Mouse (Mus musculus): ENCODE results near the gene 6030458C11Rik. TPM values are rescaled to one million over a fixed set of nuclear protein-coding genes. Genes with fewer than 3 reads are reported as not detected.
"Not testable (repeated sequence)": the region's sequence is repeated elsewhere in the genome, so short reads cannot be mapped to it uniquely, and the experiment has no call there.

Gene 6030458C11Rik
- polyA plus RNA-seq, 1 experiment from 2014 or later, result 29.6 TPM

DNA sequence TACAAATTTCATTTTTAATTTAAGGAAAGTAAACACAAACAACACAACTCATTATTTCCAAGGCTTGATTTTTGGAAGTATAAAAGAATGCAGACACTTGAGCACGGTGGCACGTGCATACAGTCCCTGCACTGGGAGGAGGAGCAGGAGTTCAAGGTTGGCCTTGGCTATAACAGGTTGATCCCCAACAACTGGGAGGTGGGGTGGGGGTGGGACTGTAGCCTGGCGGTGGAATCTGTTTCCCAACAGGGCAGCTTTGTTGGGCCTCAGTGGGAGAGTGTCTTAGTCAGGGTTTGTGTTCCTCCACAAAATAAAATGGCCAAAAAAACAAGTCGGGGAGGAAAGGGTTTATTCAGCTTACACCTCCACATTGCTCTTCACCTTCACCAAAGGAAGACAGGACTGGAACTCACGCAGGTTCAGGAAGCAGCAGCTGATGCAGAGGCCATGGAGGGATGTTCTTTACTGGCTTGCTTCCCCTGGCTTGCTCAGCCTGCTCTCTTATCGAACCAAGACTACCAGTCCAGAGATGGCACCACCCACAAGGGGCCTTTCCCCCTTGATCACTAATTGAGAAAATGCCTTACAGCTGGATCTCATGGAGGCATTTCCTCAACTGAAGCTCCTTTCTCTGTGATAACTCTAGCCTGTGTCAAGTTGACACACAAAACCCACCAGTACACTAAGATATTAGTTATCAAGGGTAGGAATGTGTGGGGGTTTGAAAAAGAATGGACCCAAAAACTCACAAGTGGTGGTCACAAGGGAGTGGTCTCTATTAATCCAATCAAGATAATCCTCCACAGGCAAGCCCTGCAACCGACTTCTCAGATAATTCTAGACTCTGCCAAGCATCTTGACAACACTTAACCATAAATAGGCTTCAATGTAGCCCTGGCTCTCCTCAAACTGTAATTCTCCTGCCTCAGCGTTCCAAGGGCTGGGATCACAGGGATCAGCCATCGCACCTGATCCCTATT, 1.7 kb downstream of the 6030458C11Rik start:
- DNase-seq (ENCODE audit: low spot score), result no peak

DNA sequence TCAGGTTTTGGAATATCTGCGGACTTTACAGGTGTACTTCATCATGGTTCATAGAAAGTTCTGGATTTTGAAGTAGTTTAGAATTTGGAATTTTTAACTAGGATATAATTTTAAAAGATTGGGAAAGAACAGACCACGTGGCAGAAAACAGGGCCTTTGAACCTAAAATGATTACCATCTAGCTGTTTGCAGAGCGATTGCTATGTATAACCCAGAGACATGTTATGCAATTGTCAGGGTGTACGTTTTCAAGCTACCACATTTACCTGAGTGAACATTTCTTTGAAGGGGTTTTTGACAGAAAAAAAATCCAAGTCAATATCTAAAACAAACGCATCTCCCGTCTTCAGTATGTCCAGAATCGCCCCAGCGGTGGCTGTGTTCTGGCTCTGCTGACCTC, 6.9 kb downstream of the 6030458C11Rik start:
- no peak for DNase-seq (ENCODE audit: low spot score)

DNA sequence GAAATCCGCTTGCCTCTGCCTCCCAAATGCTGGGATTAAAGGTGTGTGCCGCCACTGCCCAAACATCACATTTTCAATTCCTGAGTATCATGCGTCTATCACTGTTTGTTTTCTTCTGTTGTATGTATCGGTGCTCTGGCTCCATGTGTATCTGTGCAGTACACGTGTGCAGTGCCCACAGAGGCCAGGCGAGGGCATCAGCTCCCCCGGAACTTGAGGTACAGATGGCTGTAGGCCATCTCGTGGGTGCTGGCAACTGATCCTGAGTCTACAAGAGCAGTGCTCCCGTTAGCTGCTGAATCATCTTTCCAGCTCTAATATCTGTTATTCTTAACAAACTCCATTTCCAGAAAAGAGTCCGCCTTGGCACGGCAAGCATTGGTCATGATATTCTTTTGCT, 11.8 kb downstream of the 6030458C11Rik start:
- no peak for DNase-seq (ENCODE audit: low spot score)

DNA sequence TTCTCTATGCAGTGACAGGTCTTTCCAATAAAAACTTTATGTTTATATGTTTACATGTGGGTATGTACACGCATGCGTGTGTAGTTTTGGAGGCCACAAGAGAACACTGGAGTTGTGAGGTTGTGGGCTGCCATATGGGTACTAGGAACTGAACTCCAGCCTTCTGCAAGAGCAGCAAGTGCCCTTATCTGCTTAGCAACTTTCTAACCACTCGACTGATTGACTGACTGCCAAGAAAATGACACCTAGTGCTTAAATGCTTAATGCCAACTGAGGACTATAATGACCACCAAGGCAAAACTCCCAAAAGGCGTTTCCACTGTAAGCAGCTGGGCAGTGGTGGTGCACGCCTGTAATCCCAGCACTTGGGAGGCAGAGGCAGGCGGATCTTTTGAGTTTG, 15.1 kb downstream of the 6030458C11Rik start:
- DNase-seq (ENCODE audit: low spot score), result no peak

DNA sequence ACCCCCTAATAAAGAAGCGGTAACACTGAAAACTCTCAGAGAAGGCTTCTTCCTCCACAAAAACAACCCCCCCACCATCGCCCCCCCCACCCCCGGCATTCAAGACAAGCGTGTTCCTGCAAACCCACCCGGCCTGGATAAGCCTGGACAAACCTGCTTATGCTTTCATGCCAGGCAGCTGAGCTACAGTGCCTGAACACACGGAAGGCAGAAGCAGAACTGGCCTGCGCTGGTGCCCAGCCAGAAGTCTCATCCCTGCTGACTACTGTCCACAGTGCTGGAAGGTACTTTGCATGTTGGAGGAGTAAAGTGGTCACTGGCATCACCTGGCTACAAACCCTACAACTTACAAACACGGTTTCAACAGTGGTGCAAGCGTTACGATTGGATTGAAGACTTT, 17.4 kb downstream of the 6030458C11Rik start:
- no peak for DNase-seq (ENCODE audit: low spot score)

DNA sequence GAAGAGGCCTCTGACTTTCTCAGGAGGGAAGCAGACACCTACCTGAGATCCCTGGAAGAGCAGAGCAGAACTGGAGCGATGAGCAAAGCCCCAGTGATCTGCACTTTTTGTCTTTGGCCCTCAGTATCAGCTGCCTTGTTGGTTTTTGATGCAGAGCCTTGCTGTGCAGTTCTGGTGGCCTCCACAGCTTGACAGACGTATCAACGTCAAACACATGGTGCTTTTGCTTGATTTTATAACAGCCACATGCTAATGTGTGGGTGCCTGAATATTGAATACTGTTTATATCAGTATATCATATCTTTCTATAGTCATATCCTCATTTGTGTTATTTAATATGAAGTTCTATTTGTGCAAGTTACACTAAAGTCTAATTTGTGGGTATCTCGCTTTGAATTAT, 19.4 kb downstream of the 6030458C11Rik start:
- DNase-seq (ENCODE audit: low spot score), result no peak

DNA sequence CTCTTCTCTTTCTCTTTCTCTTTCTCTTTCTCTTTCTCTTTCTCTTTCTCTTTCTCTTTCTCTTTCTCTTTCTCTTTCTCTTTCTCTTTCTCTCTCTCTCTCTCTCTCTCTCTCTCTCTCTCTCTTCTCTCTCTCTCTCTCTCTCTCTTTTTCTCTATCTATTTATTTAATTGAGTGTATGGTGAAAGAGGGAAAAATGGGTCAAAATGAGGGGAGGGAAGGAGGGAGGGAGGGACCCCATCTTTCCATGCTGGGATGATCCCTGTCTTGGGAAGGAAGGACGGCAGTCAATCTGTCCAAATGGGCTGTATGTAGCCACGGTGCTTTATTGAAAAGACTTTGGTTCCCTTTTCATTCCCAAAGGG, 23.3 kb downstream of the 6030458C11Rik start:
- DNase-seq (ENCODE audit: low spot score), result not testable (repeated sequence)

DNA sequence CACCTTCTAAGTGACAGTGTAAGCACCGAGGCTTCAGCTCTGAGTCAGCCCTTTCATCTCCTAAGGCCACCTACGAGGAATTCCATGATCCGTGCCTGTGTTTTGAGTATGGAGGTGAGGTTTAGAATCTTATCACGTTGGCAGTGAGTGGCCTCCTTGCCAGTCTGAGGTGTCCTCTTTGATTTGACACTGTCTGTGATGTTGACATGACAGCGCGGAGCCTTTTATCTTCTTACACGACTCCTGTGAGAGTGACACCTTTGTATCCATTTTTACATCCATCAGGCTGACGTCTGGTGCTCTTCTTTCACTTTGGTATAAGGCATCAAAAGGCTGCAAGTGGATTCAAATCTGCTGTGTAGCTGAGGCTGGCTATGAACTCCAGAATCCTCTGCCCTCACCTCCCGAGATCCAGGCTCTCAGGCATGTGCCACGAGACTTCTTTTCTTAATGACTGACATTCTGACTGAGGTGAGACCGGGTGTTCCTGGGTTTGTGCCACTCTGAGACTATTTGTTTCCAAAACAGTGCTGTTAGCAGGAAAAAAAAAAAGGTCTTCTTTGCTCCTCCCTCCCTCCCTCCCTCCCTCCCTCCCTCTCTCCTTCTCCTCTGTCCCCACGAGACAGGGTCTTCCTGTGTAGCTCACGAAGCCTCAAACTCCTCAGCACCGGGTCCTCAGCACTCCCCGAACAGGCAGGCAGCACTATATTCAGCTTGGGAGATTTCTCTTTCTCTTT, 23.9 kb downstream of the 6030458C11Rik start:
- peak; percentile 4 for DNase-seq (ENCODE audit: low spot score)

DNA sequence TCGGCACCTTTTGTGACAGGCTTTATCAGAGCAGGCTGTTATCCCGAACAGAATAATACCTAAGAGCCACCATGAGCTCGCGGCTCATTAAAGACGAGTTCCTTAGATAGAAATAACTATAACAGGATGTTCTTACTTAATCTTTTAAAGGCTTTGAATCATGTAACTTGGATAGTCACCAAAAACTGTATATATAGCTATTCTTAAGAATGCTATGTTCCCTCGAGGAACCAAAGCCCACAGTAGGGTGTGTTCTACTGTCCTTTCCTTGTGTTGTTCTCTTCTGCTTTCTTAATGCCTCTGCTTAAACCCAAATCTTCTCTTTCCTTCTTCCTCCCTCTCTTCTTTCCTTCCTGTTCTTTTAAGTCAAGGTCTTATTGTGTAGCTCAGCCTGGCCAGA, 26.4 kb downstream of the 6030458C11Rik start:
- no peak for DNase-seq (ENCODE audit: low spot score)

DNA sequence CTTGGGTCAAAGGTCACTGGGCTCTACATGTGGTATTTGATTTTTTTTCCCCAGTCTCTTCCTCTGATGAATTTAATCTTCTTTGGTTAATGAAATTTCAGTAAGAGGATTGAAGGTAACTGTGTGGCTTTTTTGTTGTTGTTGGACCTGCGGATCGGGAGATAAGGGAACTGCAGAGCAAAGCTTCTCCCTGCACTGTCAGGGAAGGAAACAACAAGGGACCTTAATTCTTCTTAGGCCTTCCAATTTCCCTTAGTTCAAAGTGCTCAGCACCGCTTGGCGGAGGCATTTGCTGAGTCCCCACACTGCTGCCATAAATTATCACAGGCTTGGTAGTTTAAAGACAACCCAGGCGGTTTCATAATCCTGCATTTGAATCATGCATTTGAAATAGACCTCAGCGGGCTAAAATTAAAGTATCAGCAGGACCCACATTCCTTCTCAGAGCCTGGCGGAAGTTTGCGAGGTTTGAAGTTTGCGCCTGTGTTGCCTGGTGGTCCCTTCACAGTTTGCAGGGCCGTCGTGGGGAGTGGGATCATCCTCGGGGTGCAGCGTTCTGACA, 28.5 kb downstream of the 6030458C11Rik start:
- no peak for DNase-seq (ENCODE audit: low spot score)

DNA sequence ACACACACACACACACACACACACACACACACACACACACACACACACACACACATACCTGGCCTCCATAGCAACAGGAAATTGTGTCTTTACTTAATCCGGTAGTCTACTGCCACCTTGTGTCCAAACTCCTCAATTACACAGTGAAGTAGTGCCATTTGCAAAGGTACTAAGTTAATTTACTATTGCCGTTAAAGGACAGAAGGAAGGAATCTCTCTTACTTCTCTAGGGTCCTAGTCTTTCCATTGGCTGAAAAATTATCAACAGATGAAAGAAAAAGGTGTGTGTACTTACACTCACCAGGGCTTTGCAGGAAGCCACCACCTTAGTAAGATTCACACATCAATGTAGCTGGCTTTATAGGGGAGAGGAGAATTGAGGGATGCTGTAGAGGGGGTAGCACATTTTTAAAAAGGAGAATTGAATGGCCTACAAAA, 29.0 kb downstream of the 6030458C11Rik start:
- DNase-seq (ENCODE audit: low spot score), result peak; percentile 87

DNA sequence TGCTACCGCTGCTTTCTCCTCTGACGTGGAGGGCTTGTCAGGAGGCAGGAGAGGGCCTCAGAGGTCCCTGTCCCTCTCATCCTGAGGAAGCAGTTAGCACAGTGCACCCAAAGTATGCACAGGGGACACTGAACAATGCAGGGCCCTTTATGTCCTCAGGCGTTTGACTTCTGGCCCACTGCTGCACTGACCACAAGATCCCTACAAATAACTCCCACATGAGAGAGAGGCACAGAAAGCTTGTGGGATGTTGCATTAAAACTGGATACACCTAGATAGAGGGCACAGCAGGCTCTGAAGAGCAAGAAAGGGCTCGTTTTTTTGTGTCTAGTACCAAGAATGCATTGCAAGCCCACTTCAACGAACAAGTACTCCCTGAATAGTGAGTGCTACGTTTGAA, 30.1 kb downstream of the 6030458C11Rik start:
- no peak for DNase-seq (ENCODE audit: low spot score)

DNA sequence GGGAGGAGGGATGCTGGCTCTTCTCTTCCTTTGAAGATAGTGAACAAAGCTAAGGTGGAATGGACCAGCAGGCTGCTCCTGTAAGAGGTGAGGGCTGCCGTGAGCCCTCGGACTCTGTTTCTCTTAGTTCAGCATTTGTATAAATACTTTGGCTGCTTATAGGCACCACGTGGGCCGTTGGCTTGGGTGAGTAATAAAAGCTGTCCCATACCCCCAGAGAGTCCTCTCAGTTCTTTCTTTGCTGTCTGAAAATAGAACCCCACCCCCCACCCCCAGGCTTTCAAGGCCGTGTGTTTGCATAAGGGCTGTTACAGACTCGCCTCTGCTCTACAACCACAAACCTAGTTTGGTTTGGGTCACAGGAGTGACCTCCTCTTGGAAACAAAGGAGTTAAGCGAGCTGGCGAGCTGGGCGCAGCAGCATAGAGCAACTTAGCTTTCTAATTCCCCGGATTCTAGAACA, 35.0 kb downstream of the 6030458C11Rik start:
- DNase-seq (ENCODE audit: low spot score), result no peak

DNA sequence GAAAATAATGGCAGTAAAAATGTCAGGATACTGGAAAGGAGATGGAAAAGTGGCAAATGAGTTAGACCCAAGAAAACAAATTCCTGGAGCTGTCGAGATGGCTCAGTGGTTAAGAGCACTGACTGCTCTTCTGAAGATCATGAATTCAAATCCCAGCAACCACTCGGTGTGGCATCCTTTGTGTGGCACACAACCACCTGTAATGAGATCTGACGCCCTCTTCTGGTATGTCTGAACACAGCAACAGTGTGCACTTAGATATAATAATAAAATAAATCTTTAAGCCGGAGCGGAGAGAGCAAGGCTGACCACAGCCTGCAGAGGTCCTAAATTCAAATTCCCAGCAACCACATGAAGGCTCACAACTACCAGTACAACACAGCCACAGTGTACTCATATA, 35.9 kb downstream of the 6030458C11Rik start:
- no peak for DNase-seq (ENCODE audit: low spot score)

DNA sequence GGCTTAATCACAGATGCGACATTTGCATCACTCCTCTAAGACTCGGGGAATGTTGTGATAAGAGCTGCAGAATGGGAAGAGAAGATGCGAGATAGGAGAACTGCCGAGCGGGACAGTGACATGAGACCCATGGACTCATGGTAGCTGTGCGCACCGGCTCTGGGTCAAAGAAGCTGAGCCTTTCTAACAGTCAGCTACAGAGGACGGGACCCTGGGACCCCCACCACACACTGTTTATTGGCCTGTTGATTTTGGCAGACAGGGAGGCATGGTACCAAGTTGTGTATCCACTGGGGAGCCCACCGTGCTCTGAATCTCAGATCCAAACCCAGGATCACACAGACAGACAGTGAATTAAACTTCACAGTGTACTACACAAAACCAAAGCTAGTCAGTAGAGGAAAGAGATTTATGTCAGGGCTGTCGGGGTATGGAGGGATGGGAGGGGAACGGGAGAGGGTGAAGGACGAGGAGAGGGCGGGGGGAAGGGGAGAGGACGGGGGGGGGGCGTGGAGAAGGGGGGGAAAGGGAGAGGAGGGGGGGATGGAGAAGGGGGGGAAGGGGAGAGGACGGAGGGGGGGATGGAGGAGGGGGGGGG, 42.6 kb downstream of the 6030458C11Rik start:
- no peak for DNase-seq (ENCODE audit: low spot score)

DNA sequence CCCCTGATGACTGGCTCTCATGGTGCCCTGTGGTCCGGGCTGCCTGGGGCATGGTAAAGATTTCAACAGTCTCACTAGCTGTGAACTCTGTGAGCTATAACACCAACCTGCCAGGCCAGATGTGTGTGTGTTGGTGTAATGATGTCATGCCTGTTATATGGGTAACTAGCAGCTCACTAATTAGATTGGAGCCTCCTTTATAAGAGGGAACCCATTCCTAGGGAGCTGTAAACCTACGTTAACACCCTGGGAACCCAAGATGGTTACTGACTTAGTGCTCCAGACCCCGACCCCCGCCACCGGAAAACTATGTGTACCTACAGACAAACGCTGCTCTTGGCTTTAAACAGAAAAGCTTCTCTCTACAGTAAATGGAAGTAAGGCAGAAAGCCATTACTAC, 43.2 kb downstream of the 6030458C11Rik start:
- no peak for DNase-seq (ENCODE audit: low spot score)

DNA sequence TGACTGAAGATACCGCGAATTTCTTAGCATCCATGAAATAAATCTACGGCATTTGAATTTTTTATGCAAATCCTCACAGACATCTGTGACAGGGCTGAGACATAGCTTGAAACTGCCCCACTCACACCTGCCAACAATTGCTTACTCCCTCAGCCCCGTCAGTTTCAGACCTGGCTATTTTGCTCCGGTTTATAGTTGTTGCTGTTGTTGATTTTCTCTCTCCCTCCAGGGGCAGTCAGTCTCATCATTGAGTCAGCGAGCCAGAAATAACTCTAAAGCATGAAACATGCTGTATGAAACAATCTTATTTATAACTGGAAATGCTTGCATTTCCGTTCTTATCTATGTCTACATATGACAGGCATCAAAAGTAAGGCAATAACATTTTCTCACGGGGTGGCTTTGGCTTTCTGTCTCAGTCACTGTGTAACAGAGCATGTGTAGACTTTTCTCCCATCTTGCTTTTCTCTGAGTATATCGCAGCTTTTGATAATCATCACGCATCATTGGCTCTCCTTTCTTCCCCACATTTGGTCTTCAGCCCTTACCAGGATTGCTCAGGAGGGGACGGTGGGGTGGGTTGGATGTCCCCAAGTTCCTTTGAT, 50.2 kb downstream of the 6030458C11Rik start:
- no peak for DNase-seq (ENCODE audit: low spot score)

DNA sequence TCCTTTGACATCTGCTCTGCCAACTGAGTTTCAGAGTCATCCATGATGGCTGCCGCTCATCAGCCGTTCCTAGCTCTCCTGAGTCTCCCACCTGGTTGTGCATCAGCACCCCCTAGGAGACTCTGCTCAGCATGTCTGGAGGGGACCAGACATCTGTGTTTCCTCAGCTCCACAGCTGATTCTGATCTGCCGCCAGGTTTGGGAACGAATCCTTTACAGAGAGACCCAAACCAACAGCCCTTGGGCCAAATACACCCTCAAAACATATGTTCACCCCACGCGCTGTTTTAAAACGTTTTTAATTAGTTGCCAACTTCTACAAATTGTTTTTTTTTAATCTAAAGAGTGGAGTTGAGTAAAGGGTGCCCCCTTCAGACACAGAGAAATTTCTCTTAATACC, 53.5 kb downstream of the 6030458C11Rik start:
- DNase-seq (ENCODE audit: low spot score), result no peak

DNA sequence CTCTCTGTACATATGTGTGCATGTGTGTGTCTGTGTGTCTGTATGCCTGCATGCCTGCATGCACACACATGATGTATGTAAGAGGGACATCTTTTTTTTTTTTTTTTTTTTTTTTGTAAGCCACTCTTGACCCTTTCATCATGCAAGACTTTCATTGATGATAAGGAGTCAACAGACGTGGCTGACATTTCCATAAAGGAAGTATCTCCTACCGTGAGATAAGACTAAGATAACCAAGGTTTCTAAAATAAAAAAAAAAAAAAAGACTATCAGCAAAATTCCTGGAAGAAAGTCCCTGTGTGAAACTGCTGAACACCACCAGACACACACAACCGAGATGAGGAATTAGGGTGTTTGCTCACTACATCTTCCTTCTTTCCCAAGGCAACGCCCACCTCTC, 57.6 kb downstream of the 6030458C11Rik start:
- no peak for DNase-seq (ENCODE audit: low spot score)

DNA sequence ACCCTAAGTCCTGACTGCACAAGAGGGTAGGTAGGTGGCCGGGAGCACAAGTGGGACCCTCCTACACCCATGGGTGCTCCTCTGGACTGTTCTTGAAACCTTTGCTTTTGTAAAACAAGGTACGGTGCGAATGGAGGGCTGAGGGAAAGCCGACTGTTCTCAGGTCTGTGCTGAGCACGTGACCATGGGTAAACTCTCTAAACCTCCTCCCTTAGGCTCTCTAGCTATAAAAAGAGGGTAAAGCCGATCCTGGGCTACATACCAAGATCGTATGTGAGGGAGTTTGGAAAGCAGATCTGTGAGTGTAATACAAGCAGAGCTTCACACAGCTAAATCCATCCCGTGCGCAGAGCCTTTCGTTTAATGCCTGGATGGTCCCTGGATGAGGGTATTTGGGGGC, 61.3 kb downstream of the 6030458C11Rik start:
- no peak for DNase-seq (ENCODE audit: low spot score)

DNA sequence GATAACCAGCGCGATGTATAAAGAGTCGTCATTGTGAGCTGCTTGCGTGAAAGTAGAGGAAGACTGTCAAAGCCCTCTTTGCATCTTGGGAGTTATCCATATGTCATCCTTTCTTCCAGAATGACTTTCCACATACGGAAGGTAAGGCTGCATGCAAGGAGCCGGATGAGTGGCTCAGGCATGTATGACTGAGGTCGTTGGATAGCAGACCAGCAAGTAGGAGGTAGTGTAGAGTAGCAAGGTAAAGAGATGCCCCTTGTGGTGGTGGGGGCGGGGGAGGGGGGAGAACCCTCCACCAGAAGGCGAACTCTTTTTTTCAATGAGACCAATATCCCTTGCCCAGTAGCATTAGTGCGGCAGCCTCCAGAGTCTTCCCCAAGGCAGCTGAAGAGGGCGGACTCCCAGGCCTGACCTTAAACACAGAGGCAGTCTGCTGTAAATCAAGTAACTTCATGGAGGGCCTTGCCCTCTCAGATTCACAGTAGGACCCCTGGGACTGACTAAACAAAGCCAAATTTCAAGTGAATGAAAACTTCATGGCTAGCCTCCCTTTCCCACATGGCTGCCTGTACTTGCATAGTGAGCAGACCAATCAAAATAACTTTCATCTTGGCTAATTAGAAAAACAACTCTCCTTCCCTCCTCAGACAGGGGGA, 62.1 kb downstream of the 6030458C11Rik start:
- DNase-seq (ENCODE audit: low spot score), result no peak

Data from thymus, postnatal 0 days (tissue).